Comparison of ENCODE assay signal across 14 mouse cellular contexts in the genomic region with DNA sequence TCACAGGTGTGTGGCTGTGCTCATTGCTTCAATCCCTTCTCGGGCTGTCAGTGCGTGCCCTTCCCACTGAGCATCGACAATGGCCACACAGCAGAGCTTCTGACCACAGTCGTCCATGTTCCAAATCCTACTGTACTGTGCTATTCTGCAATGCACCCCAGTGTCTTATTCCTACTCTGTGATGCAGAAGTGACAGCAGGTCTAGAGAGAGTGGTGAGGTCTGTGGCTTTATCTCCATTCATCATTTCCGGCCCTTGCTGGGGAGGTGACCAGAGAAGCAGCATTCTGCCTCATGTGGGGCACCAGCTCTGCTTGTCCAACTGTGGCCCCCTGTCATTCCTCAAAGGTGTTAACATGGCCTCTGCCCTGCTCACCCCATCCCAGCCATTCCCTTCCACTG.
"Had no signal": no experiment of that assay in that cellular context is flagged by ENCODE, and none has a peak within 500 bp of the region (broad histone marks: within the 10 kb centered on the region; RNA-seq: fewer than 3 reads in every experiment).

No protein-coding gene starts in this region.

- ATAC-seq: liver, embryonic 12.5 days; midbrain, embryonic 13.5 days had no signal

- H3K4me3 ChIP-seq: kidney, embryonic 15.5 days; limb, embryonic 15.5 days; liver, embryonic 12.5 days; midbrain, embryonic 13.5 days had no signal

- H3K36me3 ChIP-seq: kidney, embryonic 15.5 days; liver, embryonic 12.5 days; midbrain, embryonic 13.5 days had no signal

- H3K4me1 ChIP-seq: kidney, embryonic 15.5 days; liver, embryonic 12.5 days; midbrain, embryonic 13.5 days had no signal

- H3K9me3 ChIP-seq: kidney, embryonic 15.5 days; limb, embryonic 15.5 days; liver, embryonic 12.5 days; midbrain, embryonic 13.5 days had no signal

- DNase-seq: kidney, adult 2 months; kidney, postnatal 14 days; left cerebral cortex, postnatal 4 days; lung, embryonic 14.5 days; lung, postnatal 10 days; lung, postnatal 4 days; right cerebral cortex, postnatal 25 days; spleen, adult 18-20 months; thymus, adult 18-20 months; thymus, postnatal 14 days had no signal

- H3K27ac ChIP-seq: kidney, embryonic 15.5 days; limb, embryonic 15.5 days; liver, embryonic 12.5 days; midbrain, embryonic 13.5 days had no signal

- H3K27me3 ChIP-seq: kidney, embryonic 15.5 days; limb, embryonic 15.5 days; liver, embryonic 12.5 days; midbrain, embryonic 13.5 days had no signal
